Mouse (Mus musculus): ENCODE results near the gene Reg3a. TPM values are rescaled to one million over a fixed set of nuclear protein-coding genes. Genes with fewer than 3 reads are reported as not detected.
"Not testable (repeated sequence)": the region's sequence is repeated elsewhere in the genome, so short reads cannot be mapped to it uniquely, and the experiment has no call there.

The Reg3a gene
- not detected in 2 replicates for polyA plus RNA-seq (2014; fragmentation: Nextera tagmentation; extraction: Ambion mirVana)

DNA sequence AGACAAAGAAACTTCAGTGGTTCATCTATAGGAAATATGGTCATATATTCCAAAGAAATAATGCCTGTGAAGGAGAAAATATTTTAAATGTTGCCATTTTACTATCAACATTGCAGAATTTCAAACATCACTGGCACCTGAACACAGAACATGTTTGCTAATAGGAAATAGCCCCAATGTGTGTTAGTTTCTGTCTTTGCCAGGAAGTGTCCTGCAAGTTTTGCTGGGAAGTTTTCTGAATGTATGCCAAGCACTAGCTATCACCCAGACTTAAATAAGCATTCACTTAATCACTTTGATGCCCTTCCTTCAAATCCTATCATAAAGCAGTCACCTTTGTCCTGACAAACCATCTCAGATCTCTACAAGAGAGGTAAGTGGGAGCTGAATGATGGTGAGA is at the start of gene Reg3a:
Gene Reg3a (plus strand): TSS at position 301 of the 400 bp plus-strand sequence.
- ATAC-seq (replicated peaks; ENCODE audit: low FRiP score, low TSS enrichment, low read depth): no peak
- no peaks in the 10 kb centered on the region for H3K36me3 ChIP-seq (ENCODE audit: control insufficient read depth, insufficient read depth, low read length)
- H3K9me3 ChIP-seq (ENCODE audit: control insufficient read depth, low read length): no peaks in the 10 kb centered on the region
- no peak for DNase-seq (ENCODE audit: low spot score)
- no peak within 1 kb of the TSS for H3K4me3 ChIP-seq (ENCODE audit: low read depth, low read length)
- H3K4me2 ChIP-seq (ENCODE audit: low read length): no peak within 1 kb of the TSS
- no peaks in the 10 kb centered on the region for H3K27me3 ChIP-seq (replicated peaks; ENCODE audit: control insufficient read depth, insufficient read depth, low read length)
- no peaks in the 10 kb centered on the region for H3K4me1 ChIP-seq (replicated peaks; ENCODE audit: control insufficient read depth, insufficient read depth, low read length)
- H3K27ac ChIP-seq (ENCODE audit: low read depth): no peak within 1 kb of the TSS
- no peak within 1 kb of the TSS for H3K9ac ChIP-seq (ENCODE audit: low read length)

DNA sequence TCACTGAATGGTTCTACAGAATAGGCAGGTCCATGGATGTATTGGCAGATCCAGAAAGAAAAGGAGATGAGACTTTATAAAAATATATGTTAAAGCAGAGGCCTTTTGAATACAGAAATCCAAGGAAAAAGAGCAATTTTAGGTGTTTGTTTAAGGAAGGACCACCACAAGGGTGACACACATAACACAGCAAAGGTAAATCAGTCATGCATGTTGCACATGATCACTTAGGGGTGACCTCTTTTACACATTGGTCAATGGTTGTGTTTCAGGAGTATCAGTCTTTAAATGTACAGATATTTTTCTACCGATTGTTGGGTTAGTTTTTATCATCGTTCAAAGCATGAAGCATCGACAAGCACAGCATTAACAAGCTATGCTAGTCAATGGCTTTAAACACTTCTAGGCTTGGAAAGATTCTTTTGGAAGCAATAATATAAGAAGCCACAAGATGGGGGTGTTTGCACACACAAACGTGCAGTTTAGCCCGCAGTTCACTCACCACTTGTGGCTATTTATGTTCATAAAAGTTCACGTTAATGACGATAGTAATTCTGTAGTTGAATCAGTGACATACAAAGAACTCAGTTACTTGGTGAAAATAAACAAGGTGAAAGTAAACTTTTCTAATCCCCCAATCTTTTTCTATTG is 48.5 kb upstream of the Reg3a start:
- Histone ChIP-seq H3K4me2 (ENCODE audit: low read length) (no peak overlapping the region), H3K27me3 (replicated peaks; ENCODE audit: control insufficient read depth, insufficient read depth, low read length) (no peaks in the 10 kb centered on the region), H3K27ac (ENCODE audit: low read depth) (no peak overlapping the region), H3K4me3 (ENCODE audit: low read depth, low read length) (no peak overlapping the region), H3K9me3 (ENCODE audit: control insufficient read depth, low read length) (no peaks in the 10 kb centered on the region), H3K4me1 (replicated peaks; ENCODE audit: control insufficient read depth, insufficient read depth, low read length) (no peaks in the 10 kb centered on the region), H3K36me3 (ENCODE audit: control insufficient read depth, insufficient read depth, low read length) (no peaks in the 10 kb centered on the region), H3K9ac (ENCODE audit: low read length) (no peak overlapping the region)
- no peak for ATAC-seq (replicated peaks; ENCODE audit: low FRiP score, low TSS enrichment, low read depth)
- DNase-seq (ENCODE audit: low spot score): no peak
- WGBS: 34% methylated on average over 7 of the region's 7 CpGs

- Histone ChIP-seq H3K9ac (ENCODE audit: low read length) (no peak overlapping the region), H3K27me3 (replicated peaks; ENCODE audit: control insufficient read depth, insufficient read depth, low read length) (no peaks in the 10 kb centered on the region), H3K4me3 (ENCODE audit: low read depth, low read length) (no peak overlapping the region), H3K9me3 (ENCODE audit: control insufficient read depth, low read length) (no peaks in the 10 kb centered on the region), H3K4me2 (ENCODE audit: low read length) (no peak overlapping the region), H3K27ac (ENCODE audit: low read depth) (no peak overlapping the region), H3K36me3 (ENCODE audit: control insufficient read depth, insufficient read depth, low read length) (no peaks in the 10 kb centered on the region), H3K4me1 (replicated peaks; ENCODE audit: control insufficient read depth, insufficient read depth, low read length) (no peaks in the 10 kb centered on the region)
- DNase-seq (ENCODE audit: low spot score) (no peak), ATAC-seq (replicated peaks; ENCODE audit: low FRiP score, low TSS enrichment, low read depth) (no peak)
These were observed 40.2 kb upstream of the Reg3a start for GRCm38 (mm10) chr6:78340296-78340695.

DNA sequence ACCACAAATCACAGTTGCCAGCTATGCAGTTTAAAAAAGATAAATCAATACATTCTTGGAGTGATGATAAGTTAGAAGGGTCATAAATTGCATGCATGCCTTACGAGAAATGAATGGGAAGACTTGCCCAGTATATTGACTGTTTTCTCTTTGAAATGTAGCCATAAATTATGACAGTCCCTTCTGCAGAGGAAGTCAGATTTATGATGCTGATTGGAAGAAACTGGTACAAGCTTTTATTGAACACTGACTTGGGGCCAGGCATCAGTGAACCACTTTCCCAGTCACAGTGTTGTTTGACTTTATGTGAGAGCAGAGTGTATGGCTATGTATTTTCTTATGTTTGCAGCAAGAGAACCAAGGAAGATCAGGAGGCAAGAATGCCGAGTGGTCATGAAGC is 38.8 kb upstream of the Reg3a start:
- no peak overlapping the region for H3K4me3 ChIP-seq (ENCODE audit: low read depth, low read length)
- H3K4me1 ChIP-seq (replicated peaks; ENCODE audit: control insufficient read depth, insufficient read depth, low read length): no peaks in the 10 kb centered on the region
- H3K36me3 ChIP-seq (ENCODE audit: control insufficient read depth, insufficient read depth, low read length): no peaks in the 10 kb centered on the region
- no peak overlapping the region for H3K4me2 ChIP-seq (ENCODE audit: low read length)
- no peaks in the 10 kb centered on the region for H3K27me3 ChIP-seq (replicated peaks; ENCODE audit: control insufficient read depth, insufficient read depth, low read length)
- 66% methylated on average over 2 of the region's 2 CpGs for WGBS
- H3K9ac ChIP-seq (ENCODE audit: low read length): no peak overlapping the region
- no peaks in the 10 kb centered on the region for H3K9me3 ChIP-seq (ENCODE audit: control insufficient read depth, low read length)
- no peak overlapping the region for H3K27ac ChIP-seq (ENCODE audit: low read depth)
- ATAC-seq (replicated peaks; ENCODE audit: low FRiP score, low TSS enrichment, low read depth) (no peak), DNase-seq (ENCODE audit: low spot score) (no peak)

- WGBS: 58% methylated on average over 2 of the region's 2 CpGs
- Histone ChIP-seq H3K9ac (ENCODE audit: low read length) (no peak overlapping the region), H3K4me3 (ENCODE audit: low read depth, low read length) (no peak overlapping the region), H3K9me3 (ENCODE audit: control insufficient read depth, low read length) (no peaks in the 10 kb centered on the region), H3K4me2 (ENCODE audit: low read length) (no peak overlapping the region), H3K27me3 (replicated peaks; ENCODE audit: control insufficient read depth, insufficient read depth, low read length) (no peaks in the 10 kb centered on the region), H3K27ac (ENCODE audit: low read depth) (no peak overlapping the region), H3K36me3 (ENCODE audit: control insufficient read depth, insufficient read depth, low read length) (no peaks in the 10 kb centered on the region), H3K4me1 (replicated peaks; ENCODE audit: control insufficient read depth, insufficient read depth, low read length) (no peaks in the 10 kb centered on the region)
- ATAC-seq (replicated peaks; ENCODE audit: low FRiP score, low TSS enrichment, low read depth) (no peak), DNase-seq (ENCODE audit: low spot score) (no peak)
These were observed 18.4 kb upstream of the Reg3a start for GRCm38 (mm10) chr6:78361971-78362563.

DNA sequence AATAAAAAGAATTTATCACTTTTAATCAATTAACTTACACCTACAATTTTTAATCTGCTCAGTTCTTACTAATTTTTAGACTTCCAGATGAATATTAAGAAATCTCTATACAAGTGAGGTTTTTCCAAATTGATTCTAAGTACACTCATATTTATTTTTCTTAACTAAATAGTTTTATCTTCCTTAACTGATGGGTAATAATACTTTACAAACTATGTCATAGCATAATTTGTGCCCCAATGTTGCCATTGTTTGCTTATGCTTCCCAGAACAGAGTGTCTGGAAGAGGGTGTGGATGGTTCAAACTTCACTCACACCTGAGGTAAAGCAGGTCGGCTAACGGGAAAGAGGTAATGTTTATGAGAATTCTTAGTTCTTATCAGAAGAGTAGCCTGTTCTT is 10.2 kb upstream of the Reg3a start, which contains the start of gene Reg3b:
Gene Reg3b (plus strand): TSS at position 301 of the 400 bp plus-strand sequence.
- Histone ChIP-seq H3K36me3 (ENCODE audit: control insufficient read depth, insufficient read depth, low read length) (no peaks in the 10 kb centered on the region), H3K27me3 (replicated peaks; ENCODE audit: control insufficient read depth, insufficient read depth, low read length) (no peaks in the 10 kb centered on the region), H3K4me3 (ENCODE audit: low read depth, low read length) (no peak within 1 kb of the TSS), H3K9ac (ENCODE audit: low read length) (no peak within 1 kb of the TSS), H3K9me3 (ENCODE audit: control insufficient read depth, low read length) (no peaks in the 10 kb centered on the region), H3K4me1 (replicated peaks; ENCODE audit: control insufficient read depth, insufficient read depth, low read length) (no peaks in the 10 kb centered on the region), H3K4me2 (ENCODE audit: low read length) (no peak within 1 kb of the TSS), H3K27ac (ENCODE audit: low read depth) (no peak within 1 kb of the TSS)
- DNase-seq (ENCODE audit: low spot score) (no peak), ATAC-seq (replicated peaks; ENCODE audit: low FRiP score, low TSS enrichment, low read depth) (no peak)
- WGBS: 81% methylated on average over 2 of the region's 2 CpGs

DNA sequence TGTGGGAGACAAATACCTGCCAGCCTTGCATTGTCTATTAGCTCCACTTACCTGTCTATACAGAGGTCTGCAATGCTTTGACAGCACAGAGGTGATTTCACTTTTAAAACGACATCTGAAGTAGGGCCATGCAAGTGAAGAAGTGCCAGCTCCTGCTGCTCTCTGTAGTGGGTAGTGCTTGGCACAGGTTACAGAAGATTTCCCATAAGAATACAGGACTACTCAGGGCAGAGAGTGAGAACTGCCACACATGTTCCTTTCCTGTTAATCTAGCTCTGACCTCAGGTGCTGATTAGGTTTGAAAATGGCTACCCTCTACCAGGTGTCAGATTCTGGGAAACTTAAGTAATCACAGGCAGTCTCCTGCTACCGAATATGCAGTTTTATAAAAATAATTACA is 1.7 kb upstream of the Reg3a start, which contains the start of gene Reg3d:
Gene Reg3d (minus strand): TSS at position 101 of the 400 bp plus-strand sequence.
- Histone ChIP-seq H3K4me1 (replicated peaks; ENCODE audit: control insufficient read depth, insufficient read depth, low read length) (no peaks in the 10 kb centered on the region), H3K9me3 (ENCODE audit: control insufficient read depth, low read length) (no peaks in the 10 kb centered on the region), H3K27me3 (replicated peaks; ENCODE audit: control insufficient read depth, insufficient read depth, low read length) (no peaks in the 10 kb centered on the region), H3K4me3 (ENCODE audit: low read depth, low read length) (no peak within 1 kb of the TSS), H3K27ac (ENCODE audit: low read depth) (no peak within 1 kb of the TSS), H3K4me2 (ENCODE audit: low read length) (no peak within 1 kb of the TSS), H3K9ac (ENCODE audit: low read length) (no peak within 1 kb of the TSS), H3K36me3 (ENCODE audit: control insufficient read depth, insufficient read depth, low read length) (no peaks in the 10 kb centered on the region)
- DNase-seq (ENCODE audit: low spot score) (no peak), ATAC-seq (replicated peaks; ENCODE audit: low FRiP score, low TSS enrichment, low read depth) (no peak)
- WGBS: 72% methylated on average over 2 of the region's 2 CpGs

- Histone ChIP-seq H3K4me3 (ENCODE audit: low read depth, low read length) (no peak overlapping the region), H3K36me3 (ENCODE audit: control insufficient read depth, insufficient read depth, low read length) (no peaks in the 10 kb centered on the region), H3K4me2 (ENCODE audit: low read length) (no peak overlapping the region), H3K9ac (ENCODE audit: low read length) (no peak overlapping the region), H3K4me1 (replicated peaks; ENCODE audit: control insufficient read depth, insufficient read depth, low read length) (no peaks in the 10 kb centered on the region), H3K9me3 (ENCODE audit: control insufficient read depth, low read length) (no peaks in the 10 kb centered on the region), H3K27ac (ENCODE audit: low read depth) (no peak overlapping the region), H3K27me3 (replicated peaks; ENCODE audit: control insufficient read depth, insufficient read depth, low read length) (no peaks in the 10 kb centered on the region)
- DNase-seq (ENCODE audit: low spot score) (no peak), ATAC-seq (replicated peaks; ENCODE audit: low FRiP score, low TSS enrichment, low read depth) (no peak)
- 83% methylated on average over 3 of the region's 3 CpGs for WGBS
These were observed 5.1 kb downstream of the Reg3a start for GRCm38 (mm10) chr6:78385609-78386008.

- not testable (repeated sequence) for H3K9ac ChIP-seq (ENCODE audit: low read length); H3K4me3 ChIP-seq (ENCODE audit: low read depth, low read length); DNase-seq (ENCODE audit: low spot score); H3K9me3 ChIP-seq (ENCODE audit: control insufficient read depth, low read length); H3K27me3 ChIP-seq (replicated peaks; ENCODE audit: control insufficient read depth, insufficient read depth, low read length); ATAC-seq (replicated peaks; ENCODE audit: low FRiP score, low TSS enrichment, low read depth); H3K4me1 ChIP-seq (replicated peaks; ENCODE audit: control insufficient read depth, insufficient read depth, low read length); H3K4me2 ChIP-seq (ENCODE audit: low read length); H3K36me3 ChIP-seq (ENCODE audit: control insufficient read depth, insufficient read depth, low read length); H3K27ac ChIP-seq (ENCODE audit: low read depth)
- WGBS: 93% methylated on average over 4 of the region's 17 CpGs
These were observed 14.8 kb downstream of the Reg3a start, which contains the start of gene Reg2 for GRCm38 (mm10) chr6:78395323-78395722. Gene Reg2, plus strand, starts transcription at chr6:78395623.
